Mouse (Mus musculus): ENCODE data around the gene Ttf2.

DNA sequence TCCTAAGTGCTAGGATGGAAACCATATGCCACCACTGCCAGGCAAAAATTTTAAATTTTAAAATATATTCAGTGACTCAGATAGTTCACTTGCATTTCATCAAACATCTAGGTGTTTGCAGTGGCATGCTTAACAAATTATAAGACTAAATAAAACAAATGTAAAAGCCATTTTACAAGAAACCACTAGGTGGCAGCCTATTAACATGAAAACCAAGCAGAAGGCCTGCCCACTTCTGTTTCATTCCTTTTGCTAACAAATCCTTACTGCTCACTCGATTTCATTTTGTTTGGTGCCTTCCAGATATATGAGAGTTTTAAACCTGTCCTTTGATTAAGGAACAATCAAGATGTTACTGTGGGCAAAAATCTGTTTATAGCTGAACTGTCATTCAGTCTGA, 4.4 kb upstream of the Ttf2 start:
- TF ChIP-seq GATA1 (IDR thresholded peaks at IDR 0.05; ENCODE audit: borderline replicate concordance, low read length) (no peak), FLI1 (IDR thresholded peaks at IDR 0.05; ENCODE audit: low read length) (no peak)

Measured in megakaryocyte, embryonic 14.5 days (primary cell).